Mouse (Mus musculus): ENCODE measurements at regions not wholly inside any gene's neighbourhood (a gene's known extent, or its start where the extent isn't known, plus 50 kb on each side); places are given as distances from the start of the nearest gene placed in this dataset.

GRCm38 (mm10) chr3:37860034-37860714 is 135.9 kb upstream of the Gm5148 start:
- TF ChIP-seq POLR2A (IDR thresholded peaks at IDR 0.05; ENCODE audit: control insufficient read depth in 1 of 2, insufficient read depth in 1 of 2, low read depth in 1 of 2, low read length in 2 of 2, poor library complexity in 1 of 2) (no peak), CTCF (IDR thresholded peaks at IDR 0.05 in 2 of 3, conservative IDR thresholded peaks at IDR 0.05 in 1 of 3; ENCODE audit: control insufficient read depth in 1 of 3, insufficient read depth in 1 of 3, low read depth in 2 of 3, low read length in 3 of 3, poor library complexity in 1 of 3, severe bottlenecking in 1 of 3) (no peak), CHD2 (IDR thresholded peaks at IDR 0.05; ENCODE audit: low read length) (no peak), ZKSCAN1 (IDR thresholded peaks at IDR 0.05; ENCODE audit: low read depth, low read length) (no peak), JUND (IDR thresholded peaks at IDR 0.05; ENCODE audit: low read depth, low read length) (no peak), SMC3 (IDR thresholded peaks at IDR 0.05; ENCODE audit: low read depth, low read length) (no peak)
